Mouse (Mus musculus): ENCODE measurements around the gene Klhl32. TPM values are rescaled to one million over a fixed set of nuclear protein-coding genes. Genes with fewer than 3 reads are reported as not detected.

The Klhl32 gene
- polyA plus RNA-seq, 1 experiment, result 0.96 TPM

DNA sequence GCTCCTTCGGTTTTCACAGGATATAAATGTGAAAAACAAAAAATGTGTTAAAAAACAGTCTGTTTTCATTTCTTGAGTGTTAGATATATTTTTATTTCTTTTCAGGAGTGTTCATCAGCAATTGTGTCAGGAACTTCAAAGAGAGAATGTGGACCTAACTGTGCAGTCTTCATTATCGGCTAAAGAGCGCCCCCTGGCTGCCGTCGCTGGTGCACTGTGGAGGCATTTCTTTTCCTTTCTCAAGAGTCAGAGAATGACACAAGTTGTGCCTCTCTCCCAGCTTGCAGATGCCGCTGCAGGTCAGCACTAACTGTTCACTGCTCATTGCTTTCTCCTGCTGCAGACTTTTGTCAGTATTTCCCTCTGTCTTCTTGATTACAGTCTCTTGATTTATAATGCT lies 276.6 kb downstream of the Klhl32 start:
- peak; percentile 91 for TF ChIP-seq CTCF (IDR thresholded peaks at IDR 0.05; ENCODE audit: low read depth, low read length)
- no peak for TF ChIP-seq EP300 (IDR thresholded peaks at IDR 0.05; ENCODE audit: insufficient read depth, low read depth, low read length)
- TF ChIP-seq POLR2A (IDR thresholded peaks at IDR 0.05; ENCODE audit: insufficient read depth, low read length), result no peak
- peaks cover 14% of the 10 kb centered on the region for H3K36me3 ChIP-seq (ENCODE audit: control insufficient read depth, insufficient read depth, low read length, poor library complexity, severe bottlenecking)

DNA sequence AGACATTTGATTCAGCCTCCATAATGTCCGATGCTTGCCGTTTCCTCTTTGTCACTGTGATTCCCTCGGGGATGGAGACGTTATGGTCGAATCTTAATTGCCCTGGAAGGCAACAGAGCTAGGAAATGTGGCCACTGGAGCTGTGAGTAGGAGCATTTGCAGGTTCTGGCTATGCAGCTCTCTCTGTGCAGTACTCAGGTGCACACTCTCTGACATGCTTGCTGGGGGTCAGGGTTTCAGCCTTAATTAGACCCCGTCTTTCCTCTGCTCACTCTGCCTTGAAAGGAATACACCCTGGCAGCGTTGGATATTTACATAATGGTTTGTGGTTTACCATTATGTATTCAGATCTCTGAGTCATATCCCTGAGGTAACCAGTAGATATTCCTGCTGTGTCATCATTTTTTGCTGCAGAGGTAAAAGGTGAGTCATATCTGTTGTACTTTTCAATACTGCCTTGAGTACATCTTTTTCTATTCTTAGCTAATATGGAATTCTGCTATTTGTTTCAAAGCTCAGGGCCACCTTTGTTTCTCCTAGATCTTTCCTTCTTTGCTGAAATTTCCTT lies 281.9 kb downstream of the Klhl32 start:
- Histone ChIP-seq H3K36me3 (ENCODE audit: control insufficient read depth, insufficient read depth, low read length, poor library complexity, severe bottlenecking) (peaks cover 3% of the 10 kb centered on the region; the same call in 1 of the 2 replicates), H3K4me3 (ENCODE audit: low read depth, low read length) (no peak overlapping the region), H3K9ac (ENCODE audit: low read depth, poor library complexity, severe bottlenecking) (no peak overlapping the region), H3K27me3 (ENCODE audit: control insufficient read depth, insufficient read depth, low read length, poor library complexity, severe bottlenecking) (no peaks in the 10 kb centered on the region), H3K4me1 (ENCODE audit: control insufficient read depth, insufficient read depth, low read length) (no peaks in the 10 kb centered on the region), H3K9me3 (replicated peaks; ENCODE audit: control insufficient read depth, insufficient read depth, low read length, poor library complexity, severe bottlenecking) (no peaks in the 10 kb centered on the region), H3K27ac (ENCODE audit: insufficient read depth, low read length) (no peak overlapping the region)
- TF ChIP-seq EP300 (IDR thresholded peaks at IDR 0.05; ENCODE audit: insufficient read depth, low read depth, low read length) (no peak), POLR2A (IDR thresholded peaks at IDR 0.05; ENCODE audit: insufficient read depth, low read length) (no peak)

More for the DNA sequence above, 276.6 kb downstream of the Klhl32 start:
- no peak overlapping the region for H3K27ac ChIP-seq (ENCODE audit: insufficient read depth, low read length)
- H3K4me1 ChIP-seq (ENCODE audit: control insufficient read depth, insufficient read depth, low read length), result no peaks in the 10 kb centered on the region
- no peak overlapping the region for H3K9ac ChIP-seq (ENCODE audit: low read depth, poor library complexity, severe bottlenecking)
- H3K9me3 ChIP-seq (replicated peaks; ENCODE audit: control insufficient read depth, insufficient read depth, low read length, poor library complexity, severe bottlenecking), result peaks cover 10% of the 10 kb centered on the region; the same call in 1 of the 2 replicates
- H3K27me3 ChIP-seq (ENCODE audit: control insufficient read depth, insufficient read depth, low read length, poor library complexity, severe bottlenecking), result no peaks in the 10 kb centered on the region
- H3K4me3 ChIP-seq (ENCODE audit: low read depth, low read length), result no peak overlapping the region

DNA sequence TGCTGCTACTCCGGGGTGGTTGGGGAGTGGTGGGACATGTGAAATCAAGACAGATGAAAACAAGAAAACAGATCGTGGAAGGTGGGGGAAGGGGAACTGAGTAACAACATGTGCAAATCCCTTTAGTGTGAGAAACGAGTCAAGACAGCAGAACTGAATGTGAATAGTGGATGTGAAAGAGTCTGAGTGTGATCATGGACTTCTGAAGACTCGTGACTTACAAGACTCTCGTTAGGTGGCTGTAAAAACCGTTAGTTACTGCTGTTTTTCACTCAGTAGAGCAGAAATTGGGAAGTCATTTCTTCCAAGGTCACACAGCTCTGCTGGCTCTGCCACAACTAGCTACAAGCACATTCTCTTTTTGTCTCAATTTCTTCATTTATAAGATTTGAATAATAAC lies 282.9 kb downstream of the Klhl32 start:
- no peak overlapping the region for H3K27ac ChIP-seq (ENCODE audit: insufficient read depth, low read length)
- no peak for TF ChIP-seq CTCF (IDR thresholded peaks at IDR 0.05; ENCODE audit: low read depth, low read length)
- TF ChIP-seq EP300 (IDR thresholded peaks at IDR 0.05; ENCODE audit: insufficient read depth, low read depth, low read length), result no peak
- no peak for TF ChIP-seq POLR2A (IDR thresholded peaks at IDR 0.05; ENCODE audit: insufficient read depth, low read length)
- peaks cover 3% of the 10 kb centered on the region; the same call in 1 of the 2 replicates for H3K36me3 ChIP-seq (ENCODE audit: control insufficient read depth, insufficient read depth, low read length, poor library complexity, severe bottlenecking)
- H3K9me3 ChIP-seq (replicated peaks; ENCODE audit: control insufficient read depth, insufficient read depth, low read length, poor library complexity, severe bottlenecking), result no peaks in the 10 kb centered on the region
- no peaks in the 10 kb centered on the region for H3K4me1 ChIP-seq (ENCODE audit: control insufficient read depth, insufficient read depth, low read length)
- H3K4me3 ChIP-seq (ENCODE audit: low read depth, low read length), result no peak overlapping the region
- H3K9ac ChIP-seq (ENCODE audit: low read depth, poor library complexity, severe bottlenecking), result no peak overlapping the region
- H3K27me3 ChIP-seq (ENCODE audit: control insufficient read depth, insufficient read depth, low read length, poor library complexity, severe bottlenecking), result no peaks in the 10 kb centered on the region

Other genes starting within 250 kb of the Klhl32 start
- gene Ndufaf4, start 47.0 kb upstream of the Klhl32 start, polyA plus RNA-seq (2011; ENCODE audit: insufficient read depth, insufficient read length, low read depth, missing spikeins), result 27.7 and 28.2 TPM in 2 replicates
- gene Gpr63, start 115.3 kb upstream of the Klhl32 start, polyA plus RNA-seq (2011; ENCODE audit: insufficient read depth, insufficient read length, low read depth, missing spikeins), result 2.4 and 2.8 TPM in 2 replicates

Data from ES-Bruce4 (cell line).